ENCODE assay signal across 8 mouse cellular contexts in the genomic region with DNA sequence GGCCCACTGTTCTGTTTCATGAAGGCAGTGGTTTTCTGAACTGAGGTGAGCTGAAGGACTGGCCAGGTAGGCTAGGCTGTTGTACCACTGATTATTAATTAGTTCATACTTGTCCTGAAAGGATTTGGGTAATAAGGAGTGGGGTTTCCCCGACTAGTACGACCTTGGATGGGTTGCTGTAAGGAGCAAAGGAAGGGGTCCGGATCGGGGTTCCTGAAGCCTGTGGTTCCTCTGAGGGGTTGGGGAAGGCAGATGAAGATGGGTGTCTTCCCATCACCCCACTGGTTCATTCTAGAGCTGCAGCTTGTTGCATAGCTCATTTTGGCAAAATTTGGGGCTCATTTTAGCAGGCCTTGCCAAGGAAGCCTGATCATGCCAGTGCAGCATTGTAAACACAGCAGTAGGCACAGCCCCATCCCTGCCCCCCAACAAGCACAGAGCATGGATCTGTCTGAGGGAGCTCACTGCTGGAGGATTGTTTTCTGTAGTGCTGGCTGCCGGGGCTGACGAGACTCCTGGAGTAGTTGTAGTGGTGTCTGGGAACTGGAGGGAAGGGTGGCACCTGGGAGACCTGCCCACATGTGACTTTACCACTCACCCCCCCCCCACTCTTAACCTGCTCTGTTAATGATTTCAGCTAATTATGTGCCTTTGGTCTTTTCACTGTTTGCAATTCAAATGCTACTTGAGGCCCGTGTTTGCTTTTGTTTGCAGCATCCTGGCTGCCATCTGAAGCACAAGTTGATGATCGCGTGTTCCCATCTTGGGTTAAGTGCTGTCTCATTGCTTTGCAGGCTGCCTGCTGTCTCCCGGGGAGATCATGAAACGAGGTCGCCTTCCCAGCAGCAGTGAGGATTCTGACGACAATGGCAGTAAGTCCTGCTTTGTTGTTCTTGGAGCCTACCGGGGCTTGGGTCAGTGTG. TPM values are rescaled to one million over a fixed set of nuclear protein-coding genes. Genes with fewer than 3 reads are reported as not detected.
DNase-seq lines count a peak whose midpoint lies in the region; ATAC-seq and TF ChIP-seq lines count a peak whose summit lies in the region.

No protein-coding gene starts in this region.

- no peak for TF ChIP-seq CTCF in kidney, adult 2 months (conservative IDR thresholded peaks at IDR 0.05; ENCODE audit: insufficient read depth, insufficient read length, low read depth, low read length)

- H3K4me1 ChIP-seq in kidney, adult 2 months (ENCODE audit: control insufficient read depth, insufficient read depth, low read length), result peaks cover 76% of the 10 kb centered on the region
- H3K4me1 ChIP-seq in liver, embryonic 15.5 days (replicated peaks), result peaks cover 73% of the 10 kb centered on the region

- H3K4me2 ChIP-seq in liver, embryonic 15.5 days, result peak overlapping the region; percentile 29

- no peak overlapping the region for H3K9ac ChIP-seq in liver, embryonic 15.5 days

- WGBS in kidney, adult 2 months, result 34% methylated on average over 14 of the region's 14 CpGs
- 68% methylated on average over 14 of the region's 14 CpGs for WGBS in liver, embryonic 15.5 days (ENCODE audit: insufficient replicate concordance)

- no peaks in the 10 kb centered on the region for H3K27me3 ChIP-seq in kidney, adult 2 months (replicated peaks; ENCODE audit: control insufficient read depth, insufficient read depth, low read length)
- H3K27me3 ChIP-seq in liver, embryonic 15.5 days, result no peaks in the 10 kb centered on the region

- peak; percentile 11 for TF ChIP-seq POLR2A in kidney, adult 2 months (IDR thresholded peaks at IDR 0.05; ENCODE audit: low read depth, low read length)

- H3K4me3 ChIP-seq in kidney, adult 2 months (ENCODE audit: insufficient read depth, low read depth, low read length), result peak overlapping the region; percentile 31; the same call in 1 of the 2 replicates
- no peak overlapping the region for H3K4me3 ChIP-seq in liver, embryonic 15.5 days (replicated peaks)

- DNase-seq in right cerebral cortex, adult 18-20 months, result peak; percentile 34
- DNase-seq in right cerebral cortex, postnatal 10 days (ENCODE audit: low spot score in 2 of 2), result no peak
- DNase-seq in kidney, adult 2 months, result peak; percentile 78
- DNase-seq in T-cell, adult 2 months (ENCODE audit: low spot score), result no peak
- DNase-seq in heart, adult 18-20 months, result no peak
- no peak for DNase-seq in right cerebral cortex, postnatal 25 days
- no peak for DNase-seq in spleen, adult 12 weeks (ENCODE audit: low spot score)

- H3K9me3 ChIP-seq in liver, embryonic 15.5 days (replicated peaks), result no peaks in the 10 kb centered on the region

- no peaks in the 10 kb centered on the region for H3K36me3 ChIP-seq in kidney, adult 2 months (ENCODE audit: control insufficient read depth, insufficient read depth, low read length)
- peaks cover 15% of the 10 kb centered on the region for H3K36me3 ChIP-seq in liver, embryonic 15.5 days (replicated peaks)

- no peak for ATAC-seq in liver, embryonic 15.5 days (ENCODE audit: insufficient read depth)

- peak overlapping the region; percentile 94 for H3K27ac ChIP-seq in kidney, adult 2 months (ENCODE audit: insufficient read depth, low read depth, low read length)
- H3K27ac ChIP-seq in liver, embryonic 15.5 days (replicated peaks), result peak overlapping the region; percentile 62

RNA-seq across cellular contexts. Expression of gene Jade1, which starts 25.1 kb away (rescaled TPM):
- 29.9 and 30.2 TPM in 2 replicates for polyA plus RNA-seq in kidney, adult 2 months (2012; rRNA removed)
- 8.0 and 8.8 TPM in 2 replicates for polyA plus RNA-seq in liver, embryonic 15.5 days (2015; fragmentation: Nextera tagmentation; extraction: Ambion mirVana)
- 10 to 100 TPM; 28.5 to 32.3 TPM for total RNA-seq in heart, adult 18-20 months (2021)

Comparison
In these comparisons a context has a peak if more than half of its experiments do, and no peak if none do; other contexts are left out.
1. DNase-seq: peak in right cerebral cortex, adult 18-20 months (single experiment) and kidney, adult 2 months (single experiment); none in right cerebral cortex, postnatal 10 days (0 of 2), T-cell, adult 2 months (single experiment), heart, adult 18-20 months (0 of 2), right cerebral cortex, postnatal 25 days (single experiment) and spleen, adult 12 weeks (single experiment).